Mouse (Mus musculus) midbrain, embryonic 11.5 days (tissue): ENCODE measurements around the gene Pam. TPM values are rescaled to one million over a fixed set of nuclear protein-coding genes. Genes with fewer than 3 reads are reported as not detected.

Source experiments
- ATAC-seq: fragments of 200-750 bp; cut with Nextera tagmentation; 2 replicates; pipeline ENCODE4 v1.8.0; 2017; ENCODE audit warnings: moderate TSS enrichment, moderate library complexity; ENCODE audit not compliant: low FRiP score
- DNase-seq: peaks from one replicate; pipeline ENCODE4 v3.0.0; 2015; ENCODE audit warnings: low spot score; ENCODE audit errors: missing footprints
- H3K27ac ChIP-seq: fragments of 300-500 bp; sonication (generic); 2 replicates; pipeline ENCODE4 v1.5.1; 2014; ENCODE audit warnings: low read depth, low read length
- H3K27me3 ChIP-seq: fragments of 300-500 bp; sonication (generic); 2 replicates; pipeline ENCODE4 v1.6.1; 2014; ENCODE audit warnings: mild to moderate bottlenecking, low read length, moderate library complexity, mixed read lengths; ENCODE audit not compliant: control insufficient read depth, insufficient read depth
- H3K36me3 ChIP-seq: fragments of 300-500 bp; sonication (generic); 2 replicates; pipeline ENCODE4 v1.6.1; 2014; ENCODE audit warnings: mild to moderate bottlenecking, low read length, moderate library complexity, mixed read lengths; ENCODE audit not compliant: control insufficient read depth, insufficient read depth
- H3K4me1 ChIP-seq: fragments of 300-500 bp; sonication (generic); 2 replicates; pipeline ENCODE4 v1.6.1; 2014; ENCODE audit warnings: low read length; ENCODE audit not compliant: control insufficient read depth, insufficient read depth
- H3K4me2 ChIP-seq: fragments of 300-500 bp; sonication (generic); 2 replicates; pipeline ENCODE4 v1.6.1; 2014; ENCODE audit warnings: mild to moderate bottlenecking, moderate library complexity
- H3K4me3 ChIP-seq: fragments of 300-500 bp; sonication (generic); 2 replicates; pipeline ENCODE4 v1.5.1; 2014; ENCODE audit warnings: low read depth, low read length
- H3K9ac ChIP-seq: fragments of 300-500 bp; sonication (generic); 2 replicates; pipeline ENCODE4 v1.6.1; 2014; ENCODE audit warnings: low read length
- H3K9me3 ChIP-seq: fragments of 300-500 bp; sonication (generic); 2 replicates; pipeline ENCODE4 v1.6.1; 2016; ENCODE audit warnings: low read length; ENCODE audit not compliant: control insufficient read depth
- WGBS: fragments of 180-500 bp; shearing (Covaris S2); extraction: QIAGEN DNeasy Blood & Tissue Kit; methylation state at CpG from one replicate; pipeline ENCODE4 v1.1.7; 2014; 5-methylcytosine and 5-hydroxymethylcytosine counted together
- polyA plus RNA-seq: library from polyadenylated mRNA; unstranded; fragments of >200 nt; fragmentation: Nextera tagmentation; extraction: Ambion mirVana; gene quantifications from 2 replicates; pipeline ENCODE4 v1.2.1, GENCODE M21; 2014

Gene Pam
- polyA plus RNA-seq, 1 experiment from 2014 or later: 21.1 TPM

GRCm38 (mm10) chr1:98053447-98053846 is 42.0 kb downstream of the Pam start:
- WGBS: 49% methylated on average over 2 of the region's 2 CpGs
- H3K36me3 ChIP-seq: no peaks in the 10 kb centered on the region
- H3K4me2 ChIP-seq: no peak overlapping the region
- no peaks in the 10 kb centered on the region for H3K9me3 ChIP-seq
- H3K9ac ChIP-seq: no peak overlapping the region
- no peak for DNase-seq
- H3K27ac ChIP-seq: no peak overlapping the region
- H3K4me3 ChIP-seq: no peak overlapping the region
- peak; percentile 58 for ATAC-seq
- no peaks in the 10 kb centered on the region for H3K27me3 ChIP-seq
- peaks cover 24% of the 10 kb centered on the region for H3K4me1 ChIP-seq

- no peaks in the 10 kb centered on the region for H3K27me3 ChIP-seq
- H3K27ac ChIP-seq: no peak overlapping the region
- DNase-seq (peak; percentile 53), ATAC-seq (no peak)
- H3K36me3 ChIP-seq: no peaks in the 10 kb centered on the region
- H3K9me3 ChIP-seq: no peaks in the 10 kb centered on the region
- no peak overlapping the region for H3K4me3 ChIP-seq
- H3K9ac ChIP-seq: no peak overlapping the region
- 93% methylated on average over 4 of the region's 4 CpGs for WGBS
- peaks cover 30% of the 10 kb centered on the region for H3K4me1 ChIP-seq
- H3K4me2 ChIP-seq: no peak overlapping the region
Observed at GRCm38 (mm10) chr1:98052775-98053174, 42.7 kb downstream of the Pam start.

GRCm38 (mm10) chr1:98051039-98051438 is 44.4 kb downstream of the Pam start:
- WGBS: 40% methylated on average over 3 of the region's 3 CpGs
- no peak overlapping the region for H3K27ac ChIP-seq
- H3K36me3 ChIP-seq: no peaks in the 10 kb centered on the region
- H3K4me1 ChIP-seq: peaks cover 29% of the 10 kb centered on the region
- DNase-seq: peak; percentile 78
- H3K9me3 ChIP-seq: no peaks in the 10 kb centered on the region
- no peak overlapping the region for H3K4me3 ChIP-seq
- ATAC-seq: no peak
- H3K4me2 ChIP-seq: no peak overlapping the region
- no peaks in the 10 kb centered on the region for H3K27me3 ChIP-seq
- H3K9ac ChIP-seq: no peak overlapping the region

GRCm38 (mm10) chr1:98049756-98050155 is 45.7 kb downstream of the Pam start:
- Histone ChIP-seq H3K4me1 (peaks cover 27% of the 10 kb centered on the region), H3K27ac (no peak overlapping the region), H3K27me3 (no peaks in the 10 kb centered on the region), H3K36me3 (no peaks in the 10 kb centered on the region), H3K4me3 (no peak overlapping the region), H3K9me3 (no peaks in the 10 kb centered on the region), H3K4me2 (no peak overlapping the region), H3K9ac (no peak overlapping the region)
- WGBS: 73% methylated on average over 7 of the region's 7 CpGs
- DNase-seq (peak; percentile 75), ATAC-seq (no peak)

- Histone ChIP-seq H3K27ac (peak overlapping the region; percentile 26; the same call in 1 of the 2 replicates), H3K4me1 (peaks cover 23% of the 10 kb centered on the region), H3K9me3 (no peaks in the 10 kb centered on the region), H3K4me2 (peak overlapping the region; percentile 16; the same call in 1 of the 2 replicates), H3K36me3 (no peaks in the 10 kb centered on the region), H3K9ac (no peak overlapping the region), H3K27me3 (no peaks in the 10 kb centered on the region), H3K4me3 (no peak overlapping the region)
- DNase-seq: peak; percentile 89
- WGBS: 26% methylated on average over 5 of the region's 5 CpGs
- peak; percentile 70 for ATAC-seq
Observed at GRCm38 (mm10) chr1:98048218-98048801, 47.1 kb downstream of the Pam start.

- peak; percentile 92 for DNase-seq
- Histone ChIP-seq H3K4me1 (peaks cover 26% of the 10 kb centered on the region), H3K4me3 (no peak overlapping the region), H3K27ac (peak overlapping the region; percentile 36; the same call in 1 of the 2 replicates), H3K27me3 (no peaks in the 10 kb centered on the region), H3K36me3 (no peaks in the 10 kb centered on the region), H3K9me3 (no peaks in the 10 kb centered on the region), H3K9ac (no peak overlapping the region), H3K4me2 (peak overlapping the region; percentile 16; the same call in 1 of the 2 replicates)
- 18% methylated on average over 10 of the region's 10 CpGs for WGBS
- peak; percentile 92 for ATAC-seq
Observed at GRCm38 (mm10) chr1:98047284-98048217, 47.9 kb downstream of the Pam start.

GRCm38 (mm10) chr1:98042425-98042824 is 53.0 kb downstream of the Pam start:
- Histone ChIP-seq H3K9ac (no peak overlapping the region), H3K4me3 (no peak overlapping the region), H3K27ac (no peak overlapping the region), H3K4me2 (no peak overlapping the region), H3K9me3 (no peaks in the 10 kb centered on the region), H3K4me1 (peaks cover 8% of the 10 kb centered on the region), H3K36me3 (no peaks in the 10 kb centered on the region), H3K27me3 (no peaks in the 10 kb centered on the region)
- 30% methylated on average over 2 of the region's 2 CpGs for WGBS
- DNase-seq (no peak), ATAC-seq (peak; percentile 60)

GRCm38 (mm10) chr1:98038252-98038651 is 57.2 kb downstream of the Pam start:
- no peaks in the 10 kb centered on the region for H3K36me3 ChIP-seq
- peaks cover 6% of the 10 kb centered on the region for H3K4me1 ChIP-seq
- H3K9me3 ChIP-seq: no peaks in the 10 kb centered on the region
- DNase-seq (no peak), ATAC-seq (no peak)
- H3K4me2 ChIP-seq: no peak overlapping the region
- H3K27ac ChIP-seq: no peak overlapping the region
- no peak overlapping the region for H3K9ac ChIP-seq
- WGBS: 91% methylated on average over 3 of the region's 3 CpGs
- H3K27me3 ChIP-seq: no peaks in the 10 kb centered on the region
- H3K4me3 ChIP-seq: no peak overlapping the region

GRCm38 (mm10) chr1:98035736-98036135 is 59.7 kb downstream of the Pam start:
- DNase-seq (peak; percentile 39), ATAC-seq (no peak)
- no peaks in the 10 kb centered on the region for H3K36me3 ChIP-seq
- 85% methylated on average over 2 of the region's 2 CpGs for WGBS
- H3K4me2 ChIP-seq: no peak overlapping the region
- no peak overlapping the region for H3K4me3 ChIP-seq
- no peaks in the 10 kb centered on the region for H3K9me3 ChIP-seq
- no peak overlapping the region for H3K9ac ChIP-seq
- no peaks in the 10 kb centered on the region for H3K27me3 ChIP-seq
- no peak overlapping the region for H3K27ac ChIP-seq
- H3K4me1 ChIP-seq: no peaks in the 10 kb centered on the region
